Mouse (Mus musculus) kidney, embryonic 14.5 days (tissue): ENCODE data around the gene Creb3l1. TPM values are rescaled to one million over a fixed set of nuclear protein-coding genes. Genes with fewer than 3 reads are reported as not detected.

ENCODE experiments used
- ATAC-seq: fragments of 200-750 bp; cut with Nextera tagmentation; 2 replicates; pipeline ENCODE4 v1.8.0; 2017; ENCODE audit warnings: moderate number of reproducible peaks, mild to moderate bottlenecking, moderate TSS enrichment, moderate library complexity; ENCODE audit not compliant: low FRiP score, low TSS enrichment
- H3K27ac ChIP-seq: fragments of 300-500 bp; sonication (generic); 2 replicates; pipeline ENCODE4 v1.5.1; 2014; ENCODE audit warnings: low read depth, mild to moderate bottlenecking, low read length, moderate library complexity, mixed read lengths
- H3K27me3 ChIP-seq: fragments of 300-500 bp; sonication (generic); 2 replicates; pipeline ENCODE4 v1.6.1; 2014; ENCODE audit warnings: mild to moderate bottlenecking, low read length; ENCODE audit not compliant: control insufficient read depth, insufficient read depth
- H3K36me3 ChIP-seq: fragments of 300-500 bp; sonication (generic); 2 replicates; pipeline ENCODE4 v1.6.1; 2014; ENCODE audit warnings: low read length, mixed read lengths; ENCODE audit not compliant: control insufficient read depth, insufficient read depth
- H3K4me1 ChIP-seq: fragments of 300-500 bp; sonication (generic); 2 replicates; pipeline ENCODE4 v1.6.1; 2014; ENCODE audit warnings: low read length, mixed read lengths; ENCODE audit not compliant: control insufficient read depth, insufficient read depth
- H3K4me2 ChIP-seq: fragments of 300-500 bp; sonication (generic); replicated peaks from 2 replicates; pipeline ENCODE4 v1.6.1; 2014; ENCODE audit warnings: low read depth, mild to moderate bottlenecking, low read length
- H3K4me3 ChIP-seq: fragments of 300-500 bp; sonication (generic); 2 replicates; pipeline ENCODE4 v1.5.1; 2014; ENCODE audit warnings: mild to moderate bottlenecking, low read length
- H3K9ac ChIP-seq: fragments of 300-500 bp; sonication (generic); 2 replicates; pipeline ENCODE4 v1.6.1; 2014; ENCODE audit warnings: low read depth, mild to moderate bottlenecking, low read length, moderate library complexity
- H3K9me3 ChIP-seq: fragments of 300-500 bp; sonication (generic); 2 replicates; pipeline ENCODE4 v1.6.1; 2016; ENCODE audit warnings: low read length; ENCODE audit not compliant: control insufficient read depth
- WGBS: fragments of 180-500 bp; shearing (Covaris S2); extraction: QIAGEN DNeasy Blood & Tissue Kit; methylation state at CpG from one replicate; pipeline ENCODE4 v1.1.7; 2014; 5-methylcytosine and 5-hydroxymethylcytosine counted together
- microRNA-seq: library from miRNA; unstranded; fragments of <30 nt; microRNA quantifications from one replicate; pipeline ENCODE4, GENCODE M21; 2016
- polyA plus RNA-seq: library from polyadenylated mRNA; unstranded; fragments of >200 nt; fragmentation: Nextera tagmentation; extraction: Ambion mirVana; gene quantifications from 2 replicates; pipeline ENCODE4 v1.2.1, GENCODE M21; 2014

Creb3l1 gene
- polyA plus RNA-seq, 1 experiment from 2014 or later, result 15.0 TPM

GRCm38 (mm10) chr2:91939303-91939935 lies 84.9 kb downstream of the Creb3l1 start:
- no peak for ATAC-seq
- Histone ChIP-seq H3K27ac (no peak overlapping the region), H3K9me3 (no peaks in the 10 kb centered on the region), H3K4me2 (no peak overlapping the region), H3K4me3 (no peak overlapping the region), H3K36me3 (peaks cover 65% of the 10 kb centered on the region), H3K4me1 (0 out of 2 replicates have a peak, but pooled peaks cover 2% of the 10 kb centered on the region), H3K27me3 (no peaks in the 10 kb centered on the region), H3K9ac (no peak overlapping the region)
- WGBS, result 81% methylated on average over 15 of the region's 15 CpGs

GRCm38 (mm10) chr2:91936154-91936553 lies 88.1 kb downstream of the Creb3l1 start:
- no peak for ATAC-seq
- peaks cover 66% of the 10 kb centered on the region for H3K36me3 ChIP-seq
- peaks cover 23% of the 10 kb centered on the region for H3K4me1 ChIP-seq
- 91% methylated on average over 7 of the region's 7 CpGs for WGBS
- no peak overlapping the region for H3K4me3 ChIP-seq
- H3K9ac ChIP-seq, result no peak overlapping the region
- H3K27ac ChIP-seq, result no peak overlapping the region
- no peaks in the 10 kb centered on the region for H3K27me3 ChIP-seq
- H3K9me3 ChIP-seq, result no peaks in the 10 kb centered on the region
- no peak overlapping the region for H3K4me2 ChIP-seq

- Histone ChIP-seq H3K9ac (no peak overlapping the region), H3K4me3 (no peak overlapping the region), H3K27ac (no peak overlapping the region), H3K4me2 (no peak overlapping the region), H3K4me1 (peaks cover 23% of the 10 kb centered on the region), H3K9me3 (no peaks in the 10 kb centered on the region), H3K36me3 (peaks cover 58% of the 10 kb centered on the region), H3K27me3 (no peaks in the 10 kb centered on the region)
- ATAC-seq, result no peak
- WGBS, result 83% methylated on average over 9 of the region's 9 CpGs
Observed at GRCm38 (mm10) chr2:91934826-91935525, 89.3 kb downstream of the Creb3l1 start.

- WGBS, result 37% methylated on average over 8 of the region's 8 CpGs
- peaks cover 55% of the 10 kb centered on the region for H3K36me3 ChIP-seq
- H3K4me1 ChIP-seq, result peaks cover 29% of the 10 kb centered on the region
- H3K4me3 ChIP-seq, result no peak overlapping the region
- no peak for ATAC-seq
- H3K9me3 ChIP-seq, result no peaks in the 10 kb centered on the region
- H3K9ac ChIP-seq, result no peak overlapping the region
- peak overlapping the region; percentile 97 for H3K27ac ChIP-seq
- no peak overlapping the region for H3K4me2 ChIP-seq
- no peaks in the 10 kb centered on the region for H3K27me3 ChIP-seq
Observed at GRCm38 (mm10) chr2:91934016-91934415, 90.3 kb downstream of the Creb3l1 start.

GRCm38 (mm10) chr2:91933471-91933870 lies 90.8 kb downstream of the Creb3l1 start:
- Histone ChIP-seq H3K27me3 (no peaks in the 10 kb centered on the region), H3K4me1 (peaks cover 29% of the 10 kb centered on the region), H3K4me3 (no peak overlapping the region), H3K9ac (peak overlapping the region; percentile 38; the same call in 1 of the 2 replicates), H3K4me2 (no peak overlapping the region), H3K36me3 (peaks cover 50% of the 10 kb centered on the region), H3K27ac (peak overlapping the region; percentile 97), H3K9me3 (no peaks in the 10 kb centered on the region)
- ATAC-seq, result no peak
- WGBS, result 19% methylated on average over 9 of the region's 9 CpGs

- no peak overlapping the region for H3K4me3 ChIP-seq
- H3K36me3 ChIP-seq, result peaks cover 44% of the 10 kb centered on the region
- H3K9ac ChIP-seq, result peak overlapping the region; percentile 97; the same call in 1 of the 2 replicates
- no peak overlapping the region; the same call in 1 of the 2 replicates for H3K4me2 ChIP-seq
- 11% methylated on average over 6 of the region's 6 CpGs for WGBS
- no peaks in the 10 kb centered on the region for H3K27me3 ChIP-seq
- H3K4me1 ChIP-seq, result peaks cover 29% of the 10 kb centered on the region
- no peak for ATAC-seq
- peak overlapping the region; percentile 97 for H3K27ac ChIP-seq
- H3K9me3 ChIP-seq, result no peaks in the 10 kb centered on the region
Observed at GRCm38 (mm10) chr2:91932737-91933350, 91.5 kb downstream of the Creb3l1 start.

Small RNA genes within 50 kb of the gene (microRNA-seq; reads per million reads assigned to microRNA genes)
- gene Mir6999, result not detected

Other genes starting within 250 kb of the Creb3l1 start
- not detected in 2 replicates for gene Chrm4, start 97.3 kb downstream of the Creb3l1 start, polyA plus RNA-seq
- 1,361 and 1,922 TPM in 2 replicates for gene Mdk, start 92.2 kb downstream of the Creb3l1 start, polyA plus RNA-seq
- 0.31 and 0.49 TPM in 2 replicates for gene Gm9821, start 78.8 kb downstream of the Creb3l1 start, polyA plus RNA-seq
- gene Dgkz, start 48.6 kb downstream of the Creb3l1 start, polyA plus RNA-seq, result 35.6 and 57.5 TPM in 2 replicates
- 25.3 and 36.3 TPM in 2 replicates for gene Phf21a, start 68.6 kb upstream of the Creb3l1 start, polyA plus RNA-seq